Comparison of ENCODE assay signal across 22 mouse cellular contexts in genomic region chr5:9448931-9449330, GRCm38 (mm10).
DNase-seq lines count a peak whose midpoint lies in the region; ATAC-seq lines count a peak whose summit lies in the region.
"Had no signal": no experiment of that assay in that cellular context is flagged by ENCODE, and none has a peak within 500 bp of the region (broad histone marks: within the 10 kb centered on the region; RNA-seq: fewer than 3 reads in every experiment).

No protein-coding gene starts in this region.

- no peaks in the 10 kb centered on the region for H3K27me3 ChIP-seq in forebrain, embryonic 16.5 days (replicated peaks; ENCODE audit: control insufficient read depth, insufficient read depth, low read length)
- no peaks in the 10 kb centered on the region for H3K27me3 ChIP-seq in neural tube, embryonic 15.5 days (replicated peaks)
- H3K27me3 ChIP-seq: heart, embryonic 13.5 days; liver, embryonic 12.5 days; stomach, embryonic 15.5 days had no signal

- no peak for DNase-seq in cerebellum, postnatal 4 days (ENCODE audit: low spot score in 2 of 2)
- peak; percentile 37 for DNase-seq in 3T3-L1 (ENCODE audit: low read depth, low spot score)
- DNase-seq in cerebellum, adult 11-12 months, result peak; percentile 65
- peak; percentile 80 for DNase-seq in cerebellum, adult 9-11 months
- DNase-seq in lung, adult 18-20 months, result no peak
- DNase-seq: adrenal gland, postnatal 25 days; gastrocnemius, adult 2 months; gastrocnemius, postnatal 36 days; kidney, postnatal 14 days; liver, postnatal 0 days; lung, postnatal 10 days; thymus, postnatal 14 days had no signal

- peak; percentile 97 for ATAC-seq in cerebellum, adult (ENCODE audit: insufficient number of reproducible peaks, low FRiP score, low TSS enrichment)
- ATAC-seq in forebrain, embryonic 16.5 days, result no peak
- no peak for ATAC-seq in neural tube, embryonic 15.5 days (ENCODE audit: low FRiP score)
- ATAC-seq: forebrain, embryonic 14.5 days; intestine, embryonic 16.5 days; liver, embryonic 12.5 days; liver, postnatal 0 days had no signal

- no peak overlapping the region for H3K27ac ChIP-seq in forebrain, embryonic 16.5 days (ENCODE audit: low read length)
- no peak overlapping the region for H3K27ac ChIP-seq in neural tube, embryonic 15.5 days (replicated peaks)
- H3K27ac ChIP-seq: gastrocnemius, adult 2 months; heart, embryonic 13.5 days; liver, embryonic 12.5 days; macrophage; stomach, embryonic 15.5 days had no signal

- no peak overlapping the region for H3K4me2 ChIP-seq in forebrain, embryonic 16.5 days (ENCODE audit: low read length)
- no peak overlapping the region for H3K4me2 ChIP-seq in neural tube, embryonic 15.5 days
- H3K4me2 ChIP-seq: heart, embryonic 13.5 days; liver, embryonic 12.5 days; stomach, embryonic 15.5 days had no signal

- no peaks in the 10 kb centered on the region for H3K9me3 ChIP-seq in forebrain, embryonic 16.5 days (ENCODE audit: control insufficient read depth, low read length)
- H3K9me3 ChIP-seq in neural tube, embryonic 15.5 days (replicated peaks), result no peaks in the 10 kb centered on the region
- H3K9me3 ChIP-seq: G1E; heart, embryonic 13.5 days; liver, embryonic 12.5 days; stomach, embryonic 15.5 days had no signal

- no peaks in the 10 kb centered on the region for H3K36me3 ChIP-seq in forebrain, embryonic 16.5 days (ENCODE audit: control insufficient read depth, insufficient read depth)
- no peaks in the 10 kb centered on the region for H3K36me3 ChIP-seq in neural tube, embryonic 15.5 days
- H3K36me3 ChIP-seq: G1E; heart, embryonic 13.5 days; liver, embryonic 12.5 days; stomach, embryonic 15.5 days had no signal

- no peaks in the 10 kb centered on the region for H3K4me1 ChIP-seq in forebrain, embryonic 16.5 days (replicated peaks; ENCODE audit: control insufficient read depth, insufficient read depth, low read length)
- no peaks in the 10 kb centered on the region for H3K4me1 ChIP-seq in neural tube, embryonic 15.5 days
- H3K4me1 ChIP-seq: heart, embryonic 13.5 days; liver, embryonic 12.5 days; stomach, embryonic 15.5 days had no signal

- WGBS in forebrain, embryonic 16.5 days, result 87% methylated on average over 6 of the region's 6 CpGs
- WGBS in neural tube, embryonic 15.5 days, result 84% methylated on average over 6 of the region's 6 CpGs

- no peak overlapping the region for H3K9ac ChIP-seq in forebrain, embryonic 16.5 days (replicated peaks; ENCODE audit: low read depth, low read length)
- H3K9ac ChIP-seq in neural tube, embryonic 15.5 days (replicated peaks), result no peak overlapping the region
- H3K9ac ChIP-seq: heart, embryonic 13.5 days; liver, embryonic 12.5 days; liver, postnatal 0 days; stomach, embryonic 15.5 days had no signal

- H3K4me3 ChIP-seq in forebrain, embryonic 16.5 days (replicated peaks; ENCODE audit: low read length), result no peak overlapping the region
- H3K4me3 ChIP-seq in neural tube, embryonic 15.5 days (replicated peaks), result no peak overlapping the region
- H3K4me3 ChIP-seq: gastrocnemius, adult 2 months; heart, embryonic 13.5 days; liver, embryonic 12.5 days; stomach, embryonic 15.5 days had no signal

Comparison
In these comparisons a context has a peak if more than half of its experiments do, and no peak if none do; other contexts are left out.
1. DNase-seq: peak in 3T3-L1 (single experiment), cerebellum, adult 11-12 months (single experiment) and cerebellum, adult 9-11 months (single experiment); none in cerebellum, postnatal 4 days (0 of 2) and lung, adult 18-20 months (0 of 2).